Mouse (Mus musculus) megakaryocyte-erythroid progenitor cell, adult 5-6 weeks (primary cell): ENCODE results near the gene Frem2. TPM values are rescaled to one million over a fixed set of nuclear protein-coding genes. Genes with fewer than 3 reads are reported as not detected.

Source experiments
- ATAC-seq: replicated peaks from 2 replicates; pipeline ENCODE4 v1.8.0; 2016; ENCODE audit warnings: mild to moderate bottlenecking, inconsistent platforms; ENCODE audit not compliant: severe bottlenecking, poor library complexity, low FRiP score, low TSS enrichment
- total RNA-seq, 2 experiments: library from RNA; stranded (forward) in 1 of 2; stranded (reverse) in 1 of 2; fragments of 200-1000, 215-1000 nt in 1 of 2; fragments of >200 nt in 1 of 2; fragmentation: Nextera tagmentation in 1 of 2; gene quantifications; 2 replicates each; pipeline ENCODE4 v1.2.3; 2014 to 2017

The Frem2 gene
- total RNA-seq, 2 experiments from 2014 or later: not detected

- no peak for ATAC-seq
Observed at GRCm38 (mm10) chr3:53563746-53564145, 93.4 kb downstream of the Frem2 start.

- peak; percentile 75 for ATAC-seq
Observed at GRCm38 (mm10) chr3:53561813-53562212, 95.3 kb downstream of the Frem2 start.

- no peak for ATAC-seq
Observed at GRCm38 (mm10) chr3:53559056-53559455, 98.1 kb downstream of the Frem2 start.

DNA sequence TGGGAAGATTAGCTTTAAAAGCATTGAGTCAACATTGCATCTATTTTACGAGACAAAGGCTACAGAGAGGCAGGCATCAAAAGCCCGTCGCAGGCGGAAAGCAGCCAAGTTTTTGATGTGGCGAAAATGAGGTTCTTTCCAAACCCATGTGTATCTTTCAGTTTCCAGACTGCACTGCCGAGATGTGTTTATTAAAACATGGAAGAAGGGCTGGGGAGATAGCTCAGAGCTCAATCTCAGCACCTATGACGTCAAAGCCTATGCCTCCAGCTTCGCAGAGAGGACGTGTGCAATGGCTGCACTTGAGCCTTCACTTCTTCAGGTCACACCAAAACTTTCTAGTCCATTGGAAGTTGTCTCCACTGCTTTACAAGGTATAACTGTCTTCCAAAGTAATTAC is 98.9 kb downstream of the Frem2 start:
- no peak for ATAC-seq

GRCm38 (mm10) chr3:53557388-53558214 is 99.6 kb downstream of the Frem2 start:
- ATAC-seq: no peak

GRCm38 (mm10) chr3:53555031-53555952 is 101.9 kb downstream of the Frem2 start:
- no peak for ATAC-seq

GRCm38 (mm10) chr3:53552691-53553090 is 104.5 kb downstream of the Frem2 start:
- no peak for ATAC-seq

DNA sequence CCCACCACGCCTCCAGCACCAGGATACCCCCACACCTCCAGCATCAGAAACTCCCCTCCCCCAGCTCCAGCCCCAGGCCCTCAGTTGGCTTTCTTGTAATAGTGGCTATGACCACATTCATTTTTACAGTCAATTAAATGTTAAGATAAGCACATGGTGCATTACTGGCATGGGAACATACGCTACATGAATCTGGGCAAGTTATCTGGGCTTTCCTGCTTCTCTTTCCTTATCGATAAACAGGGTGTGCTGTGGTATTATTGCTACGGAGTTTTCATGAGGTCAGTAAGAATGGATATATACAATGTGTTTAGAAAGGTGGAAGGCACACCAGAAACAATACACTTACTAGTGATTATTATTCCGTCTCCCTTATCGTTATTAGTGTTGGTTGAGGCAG is 125.1 kb downstream of the Frem2 start:
- peak; percentile 80 for ATAC-seq

- no peak for ATAC-seq
Observed at GRCm38 (mm10) chr3:53530305-53530704, 126.8 kb downstream of the Frem2 start.

- peak; percentile 87 for ATAC-seq
Observed at GRCm38 (mm10) chr3:53525737-53526136, 131.4 kb downstream of the Frem2 start.

GRCm38 (mm10) chr3:53522794-53523193 is 134.4 kb downstream of the Frem2 start:
- no peak for ATAC-seq

DNA sequence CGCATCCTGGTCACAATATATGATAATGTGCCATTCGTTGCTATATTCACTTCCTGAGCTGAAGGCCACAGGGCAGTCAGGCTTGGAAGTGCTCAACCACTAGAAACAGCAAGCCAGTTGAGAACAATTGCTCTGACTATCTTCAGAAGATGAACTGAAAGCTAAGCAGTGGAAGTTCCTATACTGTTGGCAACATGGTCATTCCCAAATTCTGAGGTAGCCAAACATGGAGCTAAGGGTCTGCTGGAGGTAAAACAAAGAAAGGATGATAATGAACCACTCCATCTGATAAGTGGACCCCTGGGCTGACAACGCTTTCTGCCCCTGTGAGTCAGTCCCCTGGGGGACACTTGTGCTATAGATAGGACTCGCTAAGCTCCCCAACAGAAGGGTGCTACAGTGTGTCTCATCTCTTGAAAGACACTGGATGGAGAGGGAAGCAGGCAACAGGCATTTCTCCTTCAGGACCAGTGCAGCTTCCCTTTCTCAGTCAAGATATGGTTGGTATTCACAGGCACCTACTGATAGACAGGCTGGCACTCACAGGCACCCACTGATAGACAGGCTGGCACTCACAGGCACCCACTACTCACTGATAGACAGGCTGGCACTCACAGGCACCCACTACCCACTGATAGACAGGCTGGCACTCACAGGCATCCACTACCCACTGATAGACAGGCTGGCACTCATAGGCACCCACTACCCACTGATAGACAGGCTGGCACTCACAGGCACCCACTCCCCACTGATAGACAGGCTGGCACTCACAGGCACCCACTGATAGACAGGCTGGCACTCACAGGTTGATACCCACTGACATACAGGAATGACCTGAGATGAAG is 142.7 kb downstream of the Frem2 start:
- no peak; the same call in 1 of the 2 replicates for ATAC-seq

GRCm38 (mm10) chr3:53513096-53513495 is 144.1 kb downstream of the Frem2 start:
- ATAC-seq: peak; percentile 90

DNA sequence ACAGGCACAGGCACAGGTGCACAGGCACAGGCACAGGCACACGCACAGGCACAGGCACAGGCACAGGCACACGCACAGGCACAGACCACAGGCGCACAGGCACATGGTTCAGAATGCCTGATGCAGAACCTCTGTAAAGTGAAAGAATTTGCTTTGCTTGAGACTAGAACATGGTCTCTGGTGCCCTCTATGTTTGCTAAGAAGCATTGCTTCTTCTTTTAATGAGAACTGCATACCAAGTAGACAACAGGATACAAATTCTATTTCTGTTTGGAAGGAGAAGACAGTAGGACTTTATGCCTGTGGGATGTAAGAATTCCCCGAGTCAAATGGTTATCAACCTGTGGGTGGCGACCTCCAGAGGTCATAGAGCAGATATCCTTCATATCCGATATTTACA is 154.7 kb downstream of the Frem2 start:
- ATAC-seq: peak; percentile 73; the same call in 1 of the 2 replicates

- no peak for ATAC-seq
Observed at GRCm38 (mm10) chr3:53498351-53498905, 158.7 kb downstream of the Frem2 start.

DNA sequence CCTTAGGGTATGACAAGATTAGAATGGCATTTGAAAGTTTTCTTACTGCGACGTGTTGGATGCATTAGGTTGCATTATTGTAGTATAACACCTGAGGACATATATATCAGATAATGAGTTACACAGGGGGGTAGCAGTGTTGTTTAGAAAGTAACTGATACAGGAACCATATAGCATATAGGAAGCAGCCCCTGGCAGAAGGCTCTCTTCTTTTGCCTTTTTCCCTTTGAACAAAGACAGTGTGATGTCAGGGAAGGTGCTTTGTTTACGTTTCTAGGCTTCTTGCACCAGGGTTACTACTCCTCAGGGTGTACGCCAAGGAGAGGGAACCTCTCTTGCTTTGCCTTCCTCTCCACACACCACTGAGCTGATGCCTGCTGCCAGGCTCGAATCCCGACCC is 168.8 kb downstream of the Frem2 start, which contains the start of gene Stoml3:
TSS of gene Stoml3 (plus strand) at position 301 of the 400 bp plus-strand sequence.
- no peak for ATAC-seq

DNA sequence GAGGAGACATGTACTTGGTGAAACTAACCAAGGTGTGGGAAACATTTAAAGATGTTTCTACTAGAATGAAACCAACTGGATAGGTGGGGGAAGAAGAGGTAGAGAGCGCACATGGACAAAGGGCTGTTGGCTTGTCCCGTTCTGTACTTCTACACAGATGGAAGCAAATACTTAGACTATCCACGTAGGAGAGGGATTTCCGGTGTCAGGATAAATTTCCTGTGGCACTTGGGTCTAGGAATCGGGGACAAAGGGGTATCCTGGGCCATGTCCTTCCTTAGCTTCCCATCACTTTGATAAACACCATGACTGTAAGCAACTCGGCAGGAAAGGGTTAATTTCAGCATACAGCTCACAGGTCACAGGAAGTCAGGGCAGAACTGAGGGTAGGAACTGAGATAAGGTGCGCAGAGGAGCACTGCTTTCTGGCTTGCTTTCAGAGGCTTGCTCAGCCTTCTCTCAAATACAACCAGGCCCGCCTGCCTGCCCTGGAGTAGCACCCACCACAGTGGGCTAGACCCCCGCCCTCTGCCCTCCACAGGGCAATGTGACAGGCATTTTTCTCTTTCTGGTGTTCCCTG is 170.1 kb downstream of the Frem2 start:
- 0 out of 2 replicates have a peak, but pooled peaks have one; percentile 46 for ATAC-seq

GRCm38 (mm10) chr3:53486561-53486960 is 170.6 kb downstream of the Frem2 start:
- no peak for ATAC-seq
